Mouse (Mus musculus) E14TG2a.4 (cell line): ENCODE data around the gene Gpc6.

Source experiments
- CTCF ChIP-seq: conservative IDR thresholded peaks from 2 replicates; pipeline ENCODE4 v1.5.1; 2014; ENCODE audit warnings: low read length
- NANOG ChIP-seq: IDR thresholded peaks from 2 replicates; pipeline ENCODE4 v1.6.1; 2014; ENCODE audit warnings: borderline replicate concordance, low read length, mixed read lengths

GRCm38 (mm10) chr14:117930105-117930847, 1005.2 kb downstream of the Gpc6 start:
- TF ChIP-seq CTCF = no peak
- no peak; the same call in 1 of the 2 replicates for TF ChIP-seq NANOG
